Mouse (Mus musculus) neural tube, embryonic 14.5 days (tissue): Measurements from ENCODE around the gene Slc17a7. TPM values are rescaled to one million over a fixed set of nuclear protein-coding genes. Genes with fewer than 3 reads are reported as not detected.

Experiments
- microRNA counts: library from miRNA; unstranded; fragments of <30 nt; microRNA quantifications from one replicate; lab custom pipeline; 2016
- microRNA-seq: library from miRNA; unstranded; fragments of <30 nt; microRNA quantifications from one replicate; pipeline ENCODE4, GENCODE M21; 2016
- polyA plus RNA-seq: library from polyadenylated mRNA; unstranded; fragments of >200 nt; fragmentation: Nextera tagmentation; extraction: Ambion mirVana; gene quantifications from 2 replicates; pipeline ENCODE4 v1.2.1, GENCODE M21; 2014

Slc17a7 gene
- polyA plus RNA-seq, 1 experiment from 2014 or later, result not detected

MicroRNAs within 50 kb of the gene (microRNA counts, 519-probe panel; counts per million panel counts)
- microRNA mmu-miR-150 (lab: Ali Mortazavi, UCI), result 3,981 counts per million, percentile 42 among the panel's probes with 10 or more counts

Small RNA genes within 50 kb of the gene (microRNA-seq; reads per million reads assigned to microRNA genes)
- gene Mir150, result 68.6 reads per million, percentile 40 among the genes with 10 or more reads in this experiment
- gene Mir5121, result 10.5 reads per million, percentile 18 among the genes with 10 or more reads in this experiment
- not detected for gene Mir7055

Other genes starting within 250 kb of the Slc17a7 start
- gene Ap2a1, start 234.5 kb upstream of the Slc17a7 start, polyA plus RNA-seq, result 120 and 128 TPM in 2 replicates
- gene Tsks, start 220.7 kb upstream of the Slc17a7 start, polyA plus RNA-seq, result 0.11 and 0.19 TPM in 2 replicates
- gene Cpt1c, start 189.1 kb upstream of the Slc17a7 start, polyA plus RNA-seq, result 54.3 and 60.3 TPM in 2 replicates
- gene Prmt1, start 177.4 kb upstream of the Slc17a7 start, polyA plus RNA-seq, result 189 and 206 TPM in 2 replicates
- 53.8 and 60.2 TPM in 2 replicates for gene Irf3, start 166.3 kb upstream of the Slc17a7 start, polyA plus RNA-seq
- 6.4 and 9.5 TPM in 2 replicates for gene Bcl2l12, start 165.2 kb upstream of the Slc17a7 start, polyA plus RNA-seq
- gene Scaf1, start 147.6 kb upstream of the Slc17a7 start, polyA plus RNA-seq, result 61.6 and 68.6 TPM in 2 replicates
- gene Rras, start 146.0 kb upstream of the Slc17a7 start, polyA plus RNA-seq, result 9.0 and 13.7 TPM in 2 replicates
- gene Prr12, start 111.1 kb upstream of the Slc17a7 start, polyA plus RNA-seq, result 17.3 and 17.9 TPM in 2 replicates
- 65.4 and 67.3 TPM in 2 replicates for gene Nosip, start 101.5 kb upstream of the Slc17a7 start, polyA plus RNA-seq
- 12.7 and 12.8 TPM in 2 replicates for gene Prrg2, start 101.3 kb upstream of the Slc17a7 start, polyA plus RNA-seq
- 23.7 and 118 TPM in 2 replicates for gene Rcn3, start 71.7 kb upstream of the Slc17a7 start, polyA plus RNA-seq
- 7.0 and 36.4 TPM in 2 replicates for gene Fcgrt, start 60.1 kb upstream of the Slc17a7 start, polyA plus RNA-seq
- gene Rps11, start 39.5 kb upstream of the Slc17a7 start, polyA plus RNA-seq, result 781 and 868 TPM in 2 replicates
- gene Rpl13a, start 35.2 kb upstream of the Slc17a7 start, polyA plus RNA-seq, result 668 and 729 TPM in 2 replicates
- 0.33 TPM in 1 of 2 replicates, not detected in the other for gene Gm45713, start 27.7 kb upstream of the Slc17a7 start, polyA plus RNA-seq
- gene Flt3l, start 27.5 kb upstream of the Slc17a7 start, polyA plus RNA-seq, result 1.3 and 1.6 TPM in 2 replicates
- gene Pih1d1, start 9.6 kb upstream of the Slc17a7 start, polyA plus RNA-seq, result 90.4 and 91.2 TPM in 2 replicates
- 16.9 and 19.8 TPM in 2 replicates for gene Aldh16a1, start 9.4 kb upstream of the Slc17a7 start, polyA plus RNA-seq
- gene Gfy, start 15.6 kb downstream of the Slc17a7 start, polyA plus RNA-seq, result not detected in 2 replicates
- not detected in 2 replicates for gene Pth2, start 17.0 kb downstream of the Slc17a7 start, polyA plus RNA-seq
- gene Ccdc155, start 40.9 kb downstream of the Slc17a7 start, polyA plus RNA-seq, result 0.15 and 0.50 TPM in 2 replicates
- 11.8 and 12.9 TPM in 2 replicates for gene Dkkl1, start 48.2 kb downstream of the Slc17a7 start, polyA plus RNA-seq
- 24.5 and 39.9 TPM in 2 replicates for gene Tead2, start 51.8 kb downstream of the Slc17a7 start, polyA plus RNA-seq
- 1.0 and 1.6 TPM in 2 replicates for gene Cd37, start 75.2 kb downstream of the Slc17a7 start, polyA plus RNA-seq
- 0.75 and 0.99 TPM in 2 replicates for gene Slc6a16, start 77.1 kb downstream of the Slc17a7 start, polyA plus RNA-seq
- gene Slc6a21, start 113.6 kb downstream of the Slc17a7 start, polyA plus RNA-seq, result not detected in 2 replicates
- gene Trpm4, start 169.8 kb downstream of the Slc17a7 start, polyA plus RNA-seq, result 9.1 and 10.9 TPM in 2 replicates
- 0.13 and 0.52 TPM in 2 replicates for gene Hrc, start 171.3 kb downstream of the Slc17a7 start, polyA plus RNA-seq
- gene Ppfia3, start 203.1 kb downstream of the Slc17a7 start, polyA plus RNA-seq, result 28.4 and 30.4 TPM in 2 replicates
- 24.9 and 49.4 TPM in 2 replicates for gene Lin7b, start 206.6 kb downstream of the Slc17a7 start, polyA plus RNA-seq
- 76.1 and 93.7 TPM in 2 replicates for gene Snrnp70, start 231.8 kb downstream of the Slc17a7 start, polyA plus RNA-seq
- not detected in 2 replicates for gene Kcna7, start 241.7 kb downstream of the Slc17a7 start, polyA plus RNA-seq
- gene Ntf5, start 249.7 kb downstream of the Slc17a7 start, polyA plus RNA-seq, result not detected in 2 replicates